ENCODE assay signal across 20 mouse cellular contexts in the genomic region with DNA sequence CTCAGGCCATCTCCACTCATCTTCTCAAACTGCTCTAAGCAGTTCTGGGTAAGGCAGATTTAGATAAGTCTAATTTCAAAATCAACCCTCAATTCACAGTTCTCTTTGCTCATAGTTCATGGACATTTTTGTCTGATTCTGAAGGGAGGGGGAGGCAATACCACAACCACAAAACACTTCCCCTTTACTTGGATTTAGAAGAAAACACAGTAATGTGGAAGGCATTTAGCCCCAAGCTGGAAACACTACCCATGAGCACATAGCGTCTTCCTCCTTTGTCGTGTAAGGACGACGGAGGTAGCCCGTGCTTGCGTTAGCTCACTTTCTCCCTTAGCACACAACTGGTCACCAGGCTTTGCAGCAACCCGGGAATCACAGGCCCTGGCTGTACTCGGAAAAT. TPM values are rescaled to one million over a fixed set of nuclear protein-coding genes. Genes with fewer than 3 reads are reported as not detected.
DNase-seq lines count a peak whose midpoint lies in the region; ATAC-seq lines count a peak whose summit lies in the region.
"Had no signal": no experiment of that assay in that cellular context is flagged by ENCODE, and none has a peak within 500 bp of the region (broad histone marks: within the 10 kb centered on the region; RNA-seq: fewer than 3 reads in every experiment).

No protein-coding gene starts in this region.

- ATAC-seq in granulocyte monocyte progenitor cell, adult 5-6 weeks (replicated peaks; ENCODE audit: poor library complexity, severe bottlenecking), result peak; percentile 99
- ATAC-seq in monocyte, adult 5-6 weeks (replicated peaks; ENCODE audit: insufficient number of reproducible peaks, low FRiP score, low TSS enrichment, poor library complexity, severe bottlenecking), result peak; percentile 88
- ATAC-seq in CD4-positive, CD25-positive, alpha-beta regulatory T cell, adult 4 months, result no peak
- ATAC-seq: activated CD4-positive, CD25-positive, alpha-beta regulatory T cell, adult 4 months; forebrain, embryonic 14.5 days; intestine, embryonic 15.5 days; Patski had no signal

- peak; percentile 24 for DNase-seq in lung, postnatal 25 days (ENCODE audit: low spot score)
- no peak for DNase-seq in lung, postnatal 10 days
- peak; percentile 84 for DNase-seq in MEL-GATA-1-ER (ENCODE audit: extremely low read depth, low read depth)
- no peak for DNase-seq in right cerebral cortex, postnatal 14 days
- DNase-seq in right cerebral cortex, postnatal 36 days (ENCODE audit: low spot score in 2 of 2), result no peak
- DNase-seq: adrenal gland, postnatal 25 days; cerebellum, adult 18-20 months; cerebellum, adult 9-11 months; cerebellum, postnatal 36 days; gastrocnemius, adult 2 months; gastrocnemius, postnatal 25 days; heart, adult 18-20 months; heart, postnatal 14 days had no signal

RNA-seq across cellular contexts. Expression of a gene that starts 24.1 kb away (rescaled TPM):
- not detected in 2 replicates for total RNA-seq in granulocyte monocyte progenitor cell, adult 5-6 weeks (2014; fragmentation: Nextera tagmentation)
- total RNA-seq in granulocyte monocyte progenitor cell, adult 5-6 weeks (2017), result 0.30 TPM in 1 of 2 replicates, not detected in the other
- total RNA-seq in monocyte, adult 5-6 weeks (2017), result 0.38 to 7.3 TPM (median 0.53 TPM) in 3 replicates
- polyA plus RNA-seq in CD4-positive, CD25-positive, alpha-beta regulatory T cell, adult 4 months (2017; shearing (Covaris generic)), result under 1 TPM; 0.47 to 0.62 TPM

Comparison
In these comparisons a context has a peak if more than half of its experiments do, and no peak if none do; other contexts are left out.
1. DNase-seq: peak in lung, postnatal 25 days (single experiment) and MEL-GATA-1-ER (single experiment); none in lung, postnatal 10 days (single experiment), right cerebral cortex, postnatal 14 days (single experiment) and right cerebral cortex, postnatal 36 days (0 of 2).